Mouse (Mus musculus): ENCODE measurements around the gene Nudcd3. TPM values are rescaled to one million over a fixed set of nuclear protein-coding genes. Genes with fewer than 3 reads are reported as not detected.

Gene Nudcd3
- total RNA-seq, 1 experiment: 59.3 TPM

DNA sequence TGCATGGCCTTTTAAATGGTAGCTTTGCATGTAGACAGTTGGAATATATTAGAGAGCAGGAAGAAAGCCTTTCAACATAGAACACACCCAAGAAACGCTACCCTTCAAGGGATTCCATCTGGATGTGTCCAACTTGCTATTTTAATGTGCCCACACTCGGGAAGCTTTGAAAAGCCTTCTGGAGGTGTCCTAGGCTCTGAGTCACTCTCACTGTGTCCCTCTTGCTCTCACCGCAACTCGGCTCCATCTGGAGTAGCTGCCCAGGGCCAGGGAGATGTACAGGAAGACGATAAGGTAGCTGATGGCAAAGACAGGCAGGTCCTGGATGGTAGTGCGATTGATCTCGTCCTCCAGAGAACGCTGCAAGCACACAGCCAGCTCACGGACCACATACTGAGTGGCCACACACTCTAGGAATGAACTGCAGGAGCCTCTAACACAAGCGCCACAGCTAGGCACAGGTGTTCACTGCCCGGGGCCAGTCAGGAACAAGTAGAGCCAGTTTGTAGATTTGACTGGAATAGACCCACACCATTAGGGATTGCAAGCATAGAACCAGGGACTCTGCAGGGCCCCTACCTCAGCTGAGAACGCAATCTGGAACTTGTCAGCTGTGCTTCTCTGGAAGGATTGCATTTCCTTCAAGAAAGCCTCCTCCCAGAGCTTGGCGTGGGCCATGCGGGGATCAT is 24.5 kb upstream of the Nudcd3 start:
- Histone ChIP-seq H3K36me3 (ENCODE audit: control insufficient read depth, insufficient read depth, low read length, poor library complexity, severe bottlenecking) (no peaks in the 10 kb centered on the region), H3K9me3 (ENCODE audit: control insufficient read depth, insufficient read depth, low read depth, low read length) (no peaks in the 10 kb centered on the region), H3K27ac (ENCODE audit: insufficient read depth, low read depth, low read length, poor library complexity, severe bottlenecking) (no peak overlapping the region), H3K4me1 (ENCODE audit: control insufficient read depth in 2 of 2, insufficient read depth in 2 of 2, low read length in 2 of 2, poor library complexity in 1 of 2) (peaks cover 0 to 4% of the 10 kb centered on the region in 2 experiments; a peak in 1 of 4 replicates), H3K4me3 (ENCODE audit: insufficient read depth in 1 of 2, low read depth in 1 of 2, low read length in 2 of 2, poor library complexity in 1 of 2, severe bottlenecking in 1 of 2) (no peak overlapping the region), H3K9ac (ENCODE audit: insufficient read depth, low read depth, low read length, poor library complexity, severe bottlenecking) (no peak overlapping the region)
- in situ Hi-C loops (cut with MboI; ENCODE audit: low sequenced_read_pairs in 2 of 2, unreplicated experiment in 2 of 2): no loop called here
- no peak for DNase-seq (ENCODE audit: low read depth, low spot score)
- no peak for TF ChIP-seq CHD2 (IDR thresholded peaks at IDR 0.05; ENCODE audit: low read depth, low read length)
- TF ChIP-seq HCFC1 (IDR thresholded peaks at IDR 0.05; ENCODE audit: borderline replicate concordance, insufficient read depth, low read length): no peak
- TF ChIP-seq ZC3H11A (IDR thresholded peaks at IDR 0.05; ENCODE audit: borderline replicate concordance, low read depth, low read length): no peak
- no peak for TF ChIP-seq MAFK (IDR thresholded peaks at IDR 0.05; ENCODE audit: insufficient read depth, low read depth, low read length)
- TF ChIP-seq ZNF384 (IDR thresholded peaks at IDR 0.05; ENCODE audit: low read depth, low read length): no peak

DNA sequence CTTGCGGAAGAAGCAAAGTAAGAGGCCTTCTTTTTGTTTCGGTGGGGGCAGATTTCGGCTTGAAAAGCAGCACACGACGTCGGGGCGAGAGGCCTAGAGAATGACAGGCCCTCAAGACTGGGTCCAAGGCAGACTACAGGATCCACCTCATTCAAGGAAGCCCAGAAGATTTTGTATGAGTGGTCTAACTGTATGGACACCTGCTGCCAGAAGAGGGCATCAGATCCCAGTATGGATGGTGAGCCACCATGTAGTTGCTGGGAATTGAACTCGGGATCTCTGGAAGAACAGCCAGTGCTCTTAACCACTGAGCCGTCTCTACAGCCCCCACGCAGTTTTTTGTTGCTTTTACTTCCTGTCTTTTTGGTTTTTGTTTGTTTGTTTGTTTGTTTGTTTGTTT is 22.0 kb upstream of the Nudcd3 start:
- Histone ChIP-seq H3K4me3 (ENCODE audit: insufficient read depth in 1 of 2, low read depth in 1 of 2, low read length in 2 of 2, poor library complexity in 1 of 2, severe bottlenecking in 1 of 2) (no peak overlapping the region), H3K4me1 (ENCODE audit: control insufficient read depth in 2 of 2, insufficient read depth in 2 of 2, low read length in 2 of 2, poor library complexity in 1 of 2) (peaks cover 0 to 4% of the 10 kb centered on the region in 2 experiments; a peak in 1 of 4 replicates), H3K36me3 (ENCODE audit: control insufficient read depth, insufficient read depth, low read length, poor library complexity, severe bottlenecking) (no peaks in the 10 kb centered on the region), H3K27ac (ENCODE audit: insufficient read depth, low read depth, low read length, poor library complexity, severe bottlenecking) (no peak overlapping the region), H3K9me3 (ENCODE audit: control insufficient read depth, insufficient read depth, low read depth, low read length) (no peaks in the 10 kb centered on the region), H3K9ac (ENCODE audit: insufficient read depth, low read depth, low read length, poor library complexity, severe bottlenecking) (no peak overlapping the region)
- in situ Hi-C loops (cut with MboI; ENCODE audit: low sequenced_read_pairs in 2 of 2, unreplicated experiment in 2 of 2): no loop called here
- no peak for DNase-seq (ENCODE audit: low read depth, low spot score)
- TF ChIP-seq ZNF384 (IDR thresholded peaks at IDR 0.05; ENCODE audit: low read depth, low read length) (no peak), ZC3H11A (IDR thresholded peaks at IDR 0.05; ENCODE audit: borderline replicate concordance, low read depth, low read length) (0 out of 2 replicates have a peak, but pooled peaks have one; percentile 10), HCFC1 (IDR thresholded peaks at IDR 0.05; ENCODE audit: borderline replicate concordance, insufficient read depth, low read length) (no peak)

DNA sequence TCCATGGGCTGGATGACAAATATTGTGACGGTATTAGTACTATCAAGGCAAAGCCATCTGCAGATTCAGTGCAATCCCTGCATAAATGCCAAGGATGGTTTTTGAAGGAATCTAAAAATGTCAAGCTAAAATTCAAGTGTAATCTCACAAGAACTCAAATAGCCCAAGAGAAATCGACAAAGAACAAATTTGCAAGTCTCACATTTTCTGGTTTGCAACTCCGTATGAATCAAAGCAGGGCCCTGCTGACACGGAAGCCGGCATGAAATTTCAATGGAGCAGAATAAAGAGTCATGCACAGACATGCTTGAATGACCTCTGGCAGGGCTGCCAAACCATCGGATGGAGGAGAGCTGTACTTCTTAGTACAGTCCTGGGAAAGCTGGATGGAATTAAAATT is 19.8 kb upstream of the Nudcd3 start:
- Histone ChIP-seq H3K4me1 (ENCODE audit: control insufficient read depth in 2 of 2, insufficient read depth in 2 of 2, low read length in 2 of 2, poor library complexity in 1 of 2) (peaks cover 0 to 2% of the 10 kb centered on the region in 2 experiments; a peak in 1 of 4 replicates), H3K27ac (ENCODE audit: insufficient read depth, low read depth, low read length, poor library complexity, severe bottlenecking) (no peak overlapping the region), H3K4me3 (ENCODE audit: insufficient read depth in 1 of 2, low read depth in 1 of 2, low read length in 2 of 2, poor library complexity in 1 of 2, severe bottlenecking in 1 of 2) (no peak overlapping the region), H3K9ac (ENCODE audit: insufficient read depth, low read depth, low read length, poor library complexity, severe bottlenecking) (no peak overlapping the region), H3K36me3 (ENCODE audit: control insufficient read depth, insufficient read depth, low read length, poor library complexity, severe bottlenecking) (no peaks in the 10 kb centered on the region), H3K9me3 (ENCODE audit: control insufficient read depth, insufficient read depth, low read depth, low read length) (no peaks in the 10 kb centered on the region)
- DNase-seq (ENCODE audit: low read depth, low spot score): no peak
- in situ Hi-C loops (cut with MboI; ENCODE audit: low sequenced_read_pairs in 2 of 2, unreplicated experiment in 2 of 2): no loop called here
- TF ChIP-seq ZC3H11A (IDR thresholded peaks at IDR 0.05; ENCODE audit: borderline replicate concordance, low read depth, low read length) (no peak), CHD2 (IDR thresholded peaks at IDR 0.05; ENCODE audit: low read depth, low read length) (no peak), MAFK (IDR thresholded peaks at IDR 0.05; ENCODE audit: insufficient read depth, low read depth, low read length) (no peak), ZNF384 (IDR thresholded peaks at IDR 0.05; ENCODE audit: low read depth, low read length) (no peak), HCFC1 (IDR thresholded peaks at IDR 0.05; ENCODE audit: borderline replicate concordance, insufficient read depth, low read length) (no peak)

DNA sequence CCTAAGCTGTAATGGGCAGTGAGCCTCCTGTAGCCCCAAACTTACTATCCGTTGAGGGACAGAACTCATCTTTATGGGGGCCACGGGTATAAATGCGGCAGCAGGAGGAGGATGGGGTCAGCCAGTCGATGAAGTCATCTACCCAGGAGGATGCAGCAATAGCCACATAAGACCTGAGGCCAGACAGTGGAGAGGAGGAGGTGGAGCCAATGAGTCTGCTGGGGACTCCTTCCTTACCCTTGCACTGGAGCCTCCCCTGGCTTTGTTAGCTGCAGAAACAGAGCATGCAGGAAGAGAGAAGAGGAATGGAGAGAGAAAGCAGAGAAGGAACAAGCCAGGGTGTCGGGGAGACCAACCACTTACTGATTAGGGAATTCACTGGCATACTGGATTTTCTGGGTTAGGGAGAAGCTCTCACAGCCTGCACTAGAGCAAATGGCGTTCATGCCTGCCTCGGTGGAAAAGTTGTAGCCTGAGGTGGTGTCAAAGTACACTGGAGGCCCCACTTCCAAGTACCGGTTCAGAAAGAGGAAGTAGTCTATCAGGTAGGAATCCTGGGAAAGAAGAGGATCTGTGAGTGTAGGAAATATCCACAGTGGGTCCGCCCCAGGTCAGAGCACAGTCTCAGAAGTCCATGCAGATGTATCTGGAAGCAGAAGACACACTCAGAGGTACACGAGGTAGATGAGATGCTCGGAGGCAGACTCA is 18.1 kb upstream of the Nudcd3 start:
- no peak overlapping the region for H3K9ac ChIP-seq (ENCODE audit: insufficient read depth, low read depth, low read length, poor library complexity, severe bottlenecking)
- in situ Hi-C loops (cut with MboI; ENCODE audit: low sequenced_read_pairs in 2 of 2, unreplicated experiment in 2 of 2): no loop called here
- no peak for DNase-seq (ENCODE audit: low read depth, low spot score)
- H3K27ac ChIP-seq (ENCODE audit: insufficient read depth, low read depth, low read length, poor library complexity, severe bottlenecking): no peak overlapping the region
- H3K9me3 ChIP-seq (ENCODE audit: control insufficient read depth, insufficient read depth, low read depth, low read length): no peaks in the 10 kb centered on the region
- TF ChIP-seq CHD2 (IDR thresholded peaks at IDR 0.05; ENCODE audit: low read depth, low read length) (no peak), ZC3H11A (IDR thresholded peaks at IDR 0.05; ENCODE audit: borderline replicate concordance, low read depth, low read length) (no peak), ZNF384 (IDR thresholded peaks at IDR 0.05; ENCODE audit: low read depth, low read length) (no peak), MAFK (IDR thresholded peaks at IDR 0.05; ENCODE audit: insufficient read depth, low read depth, low read length) (no peak), HCFC1 (IDR thresholded peaks at IDR 0.05; ENCODE audit: borderline replicate concordance, insufficient read depth, low read length) (no peak)
- H3K4me3 ChIP-seq (ENCODE audit: insufficient read depth in 1 of 2, low read depth in 1 of 2, low read length in 2 of 2, poor library complexity in 1 of 2, severe bottlenecking in 1 of 2): no peak overlapping the region
- H3K4me1 ChIP-seq (ENCODE audit: control insufficient read depth in 2 of 2, insufficient read depth in 2 of 2, low read length in 2 of 2, poor library complexity in 1 of 2): no peaks in the 10 kb centered on the region
- H3K36me3 ChIP-seq (ENCODE audit: control insufficient read depth, insufficient read depth, low read length, poor library complexity, severe bottlenecking): no peaks in the 10 kb centered on the region
